Mouse (Mus musculus): ENCODE measurements at regions not wholly inside any gene's neighbourhood (a gene's known extent, or its start where the extent isn't known, plus 50 kb on each side); places are given as distances from the start of the nearest gene placed in this dataset.
A peak's percentile ranks its signal among the peaks of the same experiment; 100 is the strongest.

DNA sequence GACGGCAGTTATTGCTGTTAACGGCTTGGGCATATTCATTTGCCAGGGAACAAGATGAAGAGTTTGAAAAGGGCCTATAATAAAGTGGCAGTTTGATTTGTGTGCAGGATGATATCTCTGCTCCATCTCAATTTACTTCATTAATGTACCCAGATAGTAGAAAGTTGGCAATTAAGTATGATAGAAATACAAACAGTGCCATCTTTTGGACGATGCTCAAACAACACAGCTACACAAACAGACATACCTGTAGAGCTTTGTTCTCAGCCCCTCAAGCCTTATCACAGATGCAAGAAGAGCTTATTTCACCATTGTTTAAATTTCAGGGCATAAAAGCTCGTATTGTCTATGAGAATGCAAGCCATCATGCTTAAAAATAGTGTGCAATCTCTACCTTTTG lies 82.2 kb downstream of the Tnfsf11 start:
- DNase-seq (ENCODE audit: extremely low spot score in 1 of 2, low spot score in 1 of 2): no peak

DNA sequence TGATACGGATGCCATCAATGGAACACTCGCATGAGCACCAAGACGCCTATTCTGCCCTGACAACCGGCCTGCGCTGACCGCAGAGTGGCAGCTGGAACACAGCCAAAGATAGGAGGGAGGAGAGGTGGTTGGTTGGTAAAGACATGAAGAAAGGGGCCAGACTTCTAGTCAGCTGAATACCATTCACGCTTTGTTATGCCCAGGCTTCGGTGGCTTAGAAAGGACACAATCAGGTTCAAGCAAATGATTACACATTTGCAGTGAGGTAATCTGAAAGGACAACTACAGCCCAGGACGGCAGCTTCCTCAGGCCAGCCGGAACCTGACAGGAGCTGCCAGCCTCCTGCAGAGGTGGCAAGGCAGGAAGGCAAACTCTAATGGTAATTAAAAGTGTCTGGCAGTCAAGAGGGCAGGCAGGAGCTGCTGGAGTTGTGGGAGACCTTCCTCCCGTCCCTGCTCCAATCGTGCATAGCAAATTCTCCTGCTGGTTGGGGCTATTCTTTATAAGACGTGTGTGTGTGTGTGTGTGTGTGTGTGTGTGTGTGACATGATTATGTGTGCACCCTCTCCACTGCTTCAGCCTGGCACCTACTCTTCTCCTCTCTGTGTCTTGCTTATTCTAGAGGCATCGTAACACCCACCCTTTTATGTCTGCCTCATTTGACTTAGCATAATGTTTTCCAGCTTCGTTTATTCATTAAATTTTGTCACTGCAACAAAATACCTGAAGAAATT lies 91.4 kb downstream of the Tnfsf11 start:
- no peak for DNase-seq (ENCODE audit: extremely low spot score in 1 of 2, low spot score in 1 of 2)

DNA sequence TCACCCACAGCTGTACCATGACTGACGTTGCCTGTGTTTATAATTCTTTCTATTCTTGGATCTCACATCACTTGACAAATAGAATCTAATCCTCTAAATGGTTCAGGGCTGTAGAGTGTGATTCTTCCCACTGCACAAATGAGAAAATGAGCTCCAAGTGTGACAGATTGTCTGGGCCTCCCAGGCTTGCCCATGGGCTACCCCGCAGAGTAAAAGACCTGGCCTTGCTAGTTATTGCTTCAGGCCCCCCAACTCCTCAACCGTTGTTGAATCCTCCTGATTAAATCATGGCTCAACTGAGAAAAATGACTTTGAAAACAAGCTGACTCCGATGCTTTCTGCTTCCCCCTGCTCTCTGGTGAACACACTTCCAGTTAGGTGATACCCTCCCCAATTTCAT lies 92.4 kb downstream of the Tnfsf11 start:
- DNase-seq (ENCODE audit: extremely low spot score in 1 of 2, low spot score in 1 of 2): no peak

DNA sequence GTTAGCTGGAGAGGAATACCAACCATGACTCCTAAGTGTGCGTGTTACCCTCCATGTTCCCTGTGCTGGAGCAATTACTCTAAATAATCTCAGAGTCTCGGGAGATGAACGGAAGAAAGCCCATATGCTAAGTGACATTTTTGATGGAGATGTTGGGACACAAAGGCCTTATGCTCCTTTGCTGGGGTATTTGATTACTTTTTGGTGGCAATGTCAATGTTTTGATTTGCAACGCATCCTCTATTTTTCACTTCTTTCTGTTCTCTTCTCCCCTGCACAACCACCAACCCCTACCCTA lies 103.3 kb downstream of the Tnfsf11 start:
- DNase-seq (ENCODE audit: extremely low spot score in 1 of 2, low spot score in 1 of 2): no peak

DNA sequence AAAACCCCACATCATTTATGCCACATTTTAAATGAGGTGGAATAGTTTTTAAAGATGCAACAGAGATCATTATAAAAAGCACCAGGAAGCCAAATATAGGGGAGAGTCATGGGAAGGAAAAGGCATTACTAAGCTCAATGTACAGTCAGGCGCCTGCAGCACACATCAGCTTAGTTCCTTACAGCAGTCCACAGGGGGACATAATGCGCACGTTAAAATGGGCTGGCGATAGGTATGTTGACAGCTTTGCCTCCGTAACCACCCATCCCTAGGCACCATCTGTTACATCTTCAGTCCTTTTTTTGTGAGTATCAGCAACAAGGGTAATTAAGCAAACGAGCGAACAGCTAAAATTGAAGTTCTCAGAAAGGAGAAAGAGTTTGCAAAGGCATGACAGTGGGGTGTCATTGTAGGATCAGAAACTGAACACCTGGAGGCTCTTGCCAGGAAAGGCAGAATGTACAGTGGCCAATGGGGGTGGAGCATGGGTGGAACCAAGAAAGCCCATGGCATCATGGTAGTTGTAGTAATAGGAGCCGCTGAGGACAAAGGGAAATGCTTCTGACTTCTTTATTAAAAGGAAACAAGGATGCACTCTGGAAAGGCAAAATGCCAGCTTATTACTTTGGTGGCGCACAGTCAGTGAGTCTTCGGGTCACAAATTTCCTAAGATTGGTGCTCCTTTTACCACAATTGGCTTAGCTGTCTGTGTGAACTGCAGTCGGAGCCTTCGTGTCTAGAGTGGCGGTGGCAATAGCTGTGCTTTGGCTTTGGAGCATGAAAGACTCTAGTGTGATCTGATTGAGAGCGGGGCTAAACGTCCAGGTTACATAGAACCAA lies 103.9 kb downstream of the Tnfsf11 start:
- peak in 1 of 2 experiments; percentile 21 for DNase-seq (ENCODE audit: extremely low spot score in 1 of 2, low spot score in 1 of 2)

DNA sequence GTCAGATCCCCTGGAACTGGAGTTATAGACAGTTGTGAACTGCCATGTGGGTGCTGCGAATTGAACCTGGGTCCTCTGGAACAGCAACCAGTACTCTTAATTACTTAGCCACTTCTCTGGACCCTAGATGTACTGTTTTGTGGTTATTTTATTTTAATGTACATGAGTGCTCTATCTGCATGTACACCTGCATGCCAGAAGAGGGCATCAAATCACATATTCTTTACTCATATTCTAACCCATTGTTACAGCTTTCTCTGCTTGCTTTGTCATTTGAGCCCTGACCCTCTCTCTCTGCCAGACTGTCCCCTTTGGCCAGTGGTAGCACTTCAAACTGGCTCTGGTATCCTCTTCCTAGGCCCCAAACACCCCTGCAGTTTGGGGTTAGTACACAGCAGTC lies 105.1 kb downstream of the Tnfsf11 start:
- no peak for DNase-seq (ENCODE audit: extremely low spot score in 1 of 2, low spot score in 1 of 2)

DNA sequence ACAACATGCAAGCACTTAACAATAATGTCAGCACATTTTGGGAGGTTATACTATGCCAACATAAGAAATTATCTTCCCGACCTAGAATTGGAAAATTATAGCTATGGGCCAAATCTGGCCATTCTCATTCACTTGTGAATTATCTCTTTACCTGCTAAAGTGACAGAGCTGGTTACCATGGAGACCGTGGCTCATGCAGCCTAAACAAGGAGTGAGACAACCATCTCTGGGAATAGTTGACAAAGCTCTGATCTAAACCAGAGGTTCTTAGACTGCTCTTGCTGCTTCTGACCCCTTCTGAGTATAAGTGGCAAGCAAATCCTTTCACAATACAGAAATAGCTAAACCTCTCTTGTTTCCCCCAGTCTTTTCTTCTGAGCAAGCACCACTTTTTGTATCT lies 108.7 kb upstream of the Fam216b start:
- DNase-seq (ENCODE audit: extremely low spot score in 1 of 2, low spot score in 1 of 2): no peak

DNA sequence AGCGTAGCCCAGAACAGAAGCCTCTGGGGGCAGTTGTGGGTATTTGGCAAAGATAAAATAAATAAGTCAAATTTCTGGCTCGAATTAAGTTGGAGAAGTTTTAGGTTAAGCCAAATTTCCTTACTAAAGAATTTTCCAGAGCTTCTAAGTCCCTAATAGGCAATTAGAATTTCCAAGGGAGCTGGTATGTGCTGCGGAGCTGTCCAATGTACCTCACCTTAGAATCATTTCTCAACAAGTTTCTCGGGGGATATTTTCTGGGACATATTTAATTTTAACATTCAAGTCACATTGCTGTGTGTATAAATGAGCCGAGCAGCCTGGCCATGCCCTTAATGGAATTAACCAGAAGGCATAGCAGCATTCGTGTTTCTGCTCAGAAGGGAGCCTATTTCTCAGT lies 90.8 kb upstream of the Fam216b start:
- no peak for DNase-seq (ENCODE audit: extremely low spot score in 1 of 2, low spot score in 1 of 2)

DNA sequence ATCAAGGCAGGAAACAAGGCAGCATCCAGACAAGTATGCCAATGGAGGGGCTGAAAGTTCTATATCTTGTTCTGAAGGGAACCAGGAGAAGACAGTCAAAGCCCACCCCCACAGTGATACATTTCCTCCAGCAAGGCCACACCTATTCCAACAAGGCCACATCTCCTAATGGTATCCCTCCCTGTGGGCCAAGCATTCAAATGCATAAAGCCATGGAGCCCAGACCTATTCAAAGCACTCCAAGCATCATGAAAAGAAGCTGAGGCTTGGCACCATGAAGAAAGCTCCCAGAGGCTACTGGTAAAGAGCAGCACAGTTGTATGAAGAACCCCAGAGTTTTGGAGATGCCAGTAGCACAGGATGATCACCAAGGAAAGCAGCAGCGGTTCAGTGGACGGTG lies 84.6 kb upstream of the Fam216b start:
- no peak for DNase-seq (ENCODE audit: extremely low spot score in 1 of 2, low spot score in 1 of 2)

DNA sequence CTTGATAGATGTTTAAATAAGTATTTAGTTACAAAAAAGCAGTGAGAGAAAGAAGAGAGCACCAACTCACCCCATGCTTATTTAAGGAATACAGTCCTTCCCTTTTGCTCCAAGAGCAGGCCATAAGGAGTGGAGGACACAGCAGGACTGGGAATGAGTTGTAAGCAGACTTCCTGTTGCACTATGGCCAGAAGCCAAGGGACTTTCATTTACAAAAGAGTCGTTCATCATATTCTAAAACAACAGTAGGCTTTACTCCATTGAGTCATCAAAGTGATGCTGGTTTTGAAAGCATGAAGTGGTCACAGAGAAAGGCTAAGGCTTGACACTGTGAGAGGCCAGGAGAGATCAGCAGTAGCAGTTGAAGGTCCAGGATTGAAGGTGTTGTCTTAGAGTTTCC lies 84.1 kb upstream of the Fam216b start:
- DNase-seq (ENCODE audit: extremely low spot score in 1 of 2, low spot score in 1 of 2): no peak

DNA sequence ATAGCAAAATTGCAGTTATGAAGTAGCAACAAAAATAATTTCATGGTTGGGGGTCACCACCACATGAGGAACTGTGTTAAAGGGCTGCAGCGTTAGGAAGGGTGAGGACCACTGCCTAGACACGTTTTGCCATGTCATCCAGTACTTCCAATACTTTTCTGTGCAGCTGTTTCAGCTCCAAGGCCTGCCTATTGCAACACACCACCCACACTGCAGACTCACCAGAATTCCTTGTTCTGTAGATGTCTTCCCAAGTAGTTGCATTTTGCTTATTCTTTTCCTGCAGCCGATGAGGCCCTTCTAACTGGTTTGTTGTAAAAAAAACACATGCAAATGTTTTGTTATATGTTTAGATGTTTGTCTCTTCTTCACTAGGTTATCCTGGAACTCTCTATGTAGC lies 72.0 kb upstream of the Fam216b start:
- no peak for DNase-seq (ENCODE audit: extremely low spot score in 1 of 2, low spot score in 1 of 2)

DNA sequence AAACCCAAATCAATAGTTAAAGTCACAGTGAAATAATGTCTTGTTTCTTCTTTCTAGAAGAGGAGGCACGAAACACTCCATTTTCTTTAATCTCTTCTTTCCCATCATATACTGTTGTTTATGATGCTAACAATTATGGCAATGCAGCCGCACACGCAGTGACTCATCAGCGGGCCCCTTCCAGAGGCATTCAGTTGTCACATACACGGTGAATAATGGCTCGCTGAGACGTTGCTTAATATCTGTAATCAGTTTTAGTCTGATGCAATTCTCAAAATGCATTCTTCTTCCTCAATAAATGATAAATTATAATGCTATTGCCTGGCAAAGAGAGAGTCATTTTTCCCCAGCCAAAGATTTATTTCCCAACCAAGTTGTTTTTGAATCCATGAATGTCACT lies 70.8 kb upstream of the Fam216b start:
- DNase-seq (ENCODE audit: extremely low spot score in 1 of 2, low spot score in 1 of 2): no peak

DNA sequence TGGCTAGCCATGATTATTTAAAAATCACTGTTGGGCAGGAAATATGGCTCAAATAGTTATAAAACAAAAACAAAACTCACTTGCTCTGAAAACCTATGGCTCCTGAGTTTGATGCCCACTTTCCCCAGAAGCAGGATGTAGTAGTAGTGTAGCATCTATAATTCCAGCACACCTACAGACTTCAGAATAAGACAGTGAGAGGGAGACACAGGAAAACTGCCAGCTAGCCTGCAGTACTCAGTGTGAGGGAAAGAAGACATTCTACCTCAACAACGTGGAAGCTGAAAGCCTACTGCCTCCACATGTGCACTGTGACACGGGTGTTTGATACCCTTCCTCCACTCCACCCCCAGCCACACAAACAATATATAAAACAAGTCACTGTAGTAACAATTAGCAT lies 68.9 kb upstream of the Fam216b start:
- no peak for DNase-seq (ENCODE audit: extremely low spot score in 1 of 2, low spot score in 1 of 2)

DNA sequence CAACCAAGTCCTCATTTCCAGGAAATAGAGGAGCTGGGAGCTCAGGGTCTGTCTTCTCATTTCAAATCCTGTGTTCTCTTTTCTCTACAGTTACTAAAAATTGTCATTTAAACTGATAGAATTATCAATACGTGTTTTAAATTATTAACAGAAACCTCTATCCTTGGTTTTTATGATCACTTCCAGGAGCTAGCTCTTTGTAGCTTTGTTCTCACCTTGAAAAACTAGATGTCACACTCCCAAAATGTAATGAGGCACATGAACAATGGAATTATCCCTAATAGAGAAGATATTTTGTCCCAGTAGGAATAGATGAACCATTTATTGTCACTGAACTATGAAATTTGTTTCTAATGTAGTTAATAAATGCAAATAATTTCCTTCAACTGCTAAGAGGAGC lies 60.0 kb upstream of the Fam216b start:
- DNase-seq (ENCODE audit: extremely low spot score in 1 of 2, low spot score in 1 of 2): no peak

DNA sequence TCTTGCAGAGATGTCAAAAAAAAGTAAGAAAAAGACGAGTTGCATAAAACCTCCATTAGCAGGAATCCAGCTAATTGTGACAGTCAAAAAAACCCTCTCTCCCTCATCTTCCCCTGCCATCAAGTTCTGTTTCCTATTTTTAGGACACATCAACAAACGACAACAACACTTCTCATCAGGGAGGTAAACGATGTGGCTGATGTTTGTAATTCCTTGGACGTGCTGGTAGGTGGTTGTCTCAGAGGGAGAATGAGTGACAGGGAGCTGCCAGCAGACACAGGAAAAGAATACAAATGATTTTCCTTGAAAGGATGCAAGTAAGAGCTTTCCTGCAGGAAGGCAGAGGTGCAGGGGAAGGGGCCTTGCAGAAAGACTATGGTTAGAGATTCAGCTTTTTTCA lies 54.9 kb upstream of the Fam216b start:
- DNase-seq (ENCODE audit: extremely low spot score in 1 of 2, low spot score in 1 of 2): no peak

Small RNA genes in the stretch of these regions (microRNA-seq; reads per million reads assigned to microRNA genes)
- 0 reads per million in 2 experiments for gene Mir1971
